Mouse (Mus musculus) adrenal gland, postnatal 14 days (tissue): ENCODE results near the gene Bclaf1. TPM values are rescaled to one million over a fixed set of nuclear protein-coding genes. Genes with fewer than 3 reads are reported as not detected.

Source experiments
- microRNA-seq, 2 experiments: library from miRNA; unstranded; fragments of <30 nt; microRNA quantifications; one replicate each; pipeline ENCODE4 v1.2.0; 2021
- total RNA-seq: library from RNA; stranded (reverse); gene quantifications from 2 replicates; pipeline ENCODE4 v1.2.3, GENCODE M21; 2021

The Bclaf1 gene
- total RNA-seq, 1 experiment from 2014 or later: 125 TPM

Small RNA genes lying within 50 kb of the gene (microRNA-seq; reads per million reads assigned to microRNA genes)
- 0 reads per million in 2 experiments for gene Mir6413

Other genes with a start within 250 kb of the Bclaf1 start
- 16.5 and 19.0 TPM in 2 replicates for gene Map7, start 164.0 kb upstream of the Bclaf1 start, total RNA-seq
- gene Mtfr2, start 35.3 kb downstream of the Bclaf1 start, total RNA-seq: 2.0 and 2.7 TPM in 2 replicates